Mouse (Mus musculus) brain, embryonic 14.5 days (tissue): ENCODE data around the gene Zdhhc14. TPM values are rescaled to one million over a fixed set of nuclear protein-coding genes. Genes with fewer than 3 reads are reported as not detected.

Experiments used
- DNase-seq: peaks from one replicate; pipeline ENCODE4 v3.0.0-alpha.2; 2011; ENCODE audit warnings: low read depth
- CTCF ChIP-seq: fragments of 200-500 bp; IDR thresholded peaks from 2 replicates; pipeline ENCODE4 v1.5.1; 2012; ENCODE audit warnings: inconsistent platforms, mild to moderate bottlenecking, moderate library complexity, borderline replicate concordance; ENCODE audit not compliant: insufficient read depth, insufficient read length; ENCODE audit errors: extremely low read depth
- POLR2A ChIP-seq: fragments of 200-500 bp; IDR thresholded peaks from 2 replicates; pipeline ENCODE4 v1.6.1; 2012; ENCODE audit warnings: mild to moderate bottlenecking, inconsistent platforms, borderline replicate concordance; ENCODE audit not compliant: poor library complexity, insufficient read depth, insufficient read length, severe bottlenecking; ENCODE audit errors: extremely low read depth
- polyA plus RNA-seq: library from polyadenylated mRNA; depleted of rRNA; stranded (reverse); fragments of >200 nt; gene quantifications from 2 replicates; pipeline ENCODE4 v1.2.3, GENCODE M21; 2012

Zdhhc14 gene
- polyA plus RNA-seq, 1 experiment = 6.2 TPM

DNA sequence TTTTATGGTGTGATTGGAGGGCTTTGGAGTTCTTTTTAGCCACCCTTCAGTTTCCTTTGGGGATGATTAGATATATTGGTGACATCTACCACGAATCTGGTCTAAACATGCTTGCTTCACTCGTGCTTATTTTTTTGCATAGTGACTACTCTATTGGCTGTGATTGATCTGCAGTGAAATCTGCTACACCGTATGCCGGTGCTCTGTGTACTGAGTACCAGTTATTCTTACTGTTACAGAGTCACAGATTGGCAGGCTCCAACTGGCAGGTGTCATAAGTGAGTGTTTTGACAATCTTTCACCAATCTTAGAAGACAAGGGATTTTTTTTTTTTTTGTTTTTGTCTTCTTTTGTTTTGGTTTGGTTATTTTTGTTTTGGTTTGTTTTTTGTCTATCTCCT, 163.2 kb downstream of the Zdhhc14 start:
- TF ChIP-seq POLR2A (no peak), CTCF (no peak)
- peak; percentile 37 for DNase-seq

GRCm38 (mm10) chr17:5660317-5661080, 168.1 kb downstream of the Zdhhc14 start:
- peak; percentile 89 for DNase-seq
- TF ChIP-seq CTCF (no peak), POLR2A (no peak)

DNA sequence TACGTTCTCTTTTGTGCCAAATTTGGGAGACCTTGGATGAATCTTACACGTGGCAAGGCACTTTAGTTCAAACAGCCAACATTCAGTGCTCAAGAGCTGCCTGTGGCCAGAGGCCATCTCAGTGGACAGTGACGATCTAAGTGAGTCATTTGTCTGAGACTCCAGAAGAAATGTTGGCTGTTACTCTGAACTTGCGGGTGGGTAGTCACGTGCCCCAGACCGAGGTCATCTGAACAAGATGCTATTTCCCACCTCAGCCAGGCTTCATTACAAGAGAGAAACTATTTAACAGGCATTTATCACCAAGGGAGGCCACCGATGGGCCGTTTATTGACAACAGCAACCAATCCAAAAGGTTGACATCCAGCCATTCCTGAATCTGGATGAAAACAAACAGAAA, 174.3 kb downstream of the Zdhhc14 start:
- no peak for DNase-seq

GRCm38 (mm10) chr17:5668456-5668855, 176.1 kb downstream of the Zdhhc14 start:
- TF ChIP-seq POLR2A (no peak), CTCF (no peak)
- DNase-seq = no peak

More for the DNA sequence above, 174.3 kb downstream of the Zdhhc14 start:
- TF ChIP-seq POLR2A (no peak), CTCF (no peak)

- DNase-seq = peak; percentile 16
These were observed 176.6 kb downstream of the Zdhhc14 start for GRCm38 (mm10) chr17:5668981-5669380.

DNA sequence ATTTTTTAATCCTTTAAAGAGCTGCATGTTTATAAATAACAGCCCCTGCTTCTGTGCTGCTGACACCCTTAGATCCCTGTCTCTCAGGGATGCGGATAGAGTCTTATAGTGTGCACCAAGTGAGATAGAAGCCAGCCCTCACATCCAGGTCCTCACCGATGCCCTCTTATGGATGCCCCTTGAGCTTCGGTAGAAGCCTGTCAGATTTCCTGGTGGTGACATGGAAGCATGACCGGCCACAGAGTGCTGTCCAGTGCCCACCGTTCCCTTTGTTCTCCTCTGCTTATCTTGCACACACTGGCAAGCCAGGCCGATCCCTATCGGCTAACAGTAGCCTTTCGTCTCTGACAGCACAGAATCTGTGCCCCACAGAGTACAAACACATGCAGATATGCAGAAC, 183.6 kb downstream of the Zdhhc14 start:
- DNase-seq = no peak
- TF ChIP-seq POLR2A = no peak
- TF ChIP-seq CTCF = no peak

More at GRCm38 (mm10) chr17:5668981-5669380, 176.6 kb downstream of the Zdhhc14 start:
- no peak for TF ChIP-seq CTCF
- no peak for TF ChIP-seq POLR2A

- TF ChIP-seq POLR2A = no peak
- DNase-seq = peak; percentile 26
These were observed 187.0 kb downstream of the Zdhhc14 start for GRCm38 (mm10) chr17:5679315-5679714.

- no peak for TF ChIP-seq POLR2A
- TF ChIP-seq CTCF = no peak
- no peak for DNase-seq
These were observed 193.0 kb downstream of the Zdhhc14 start for GRCm38 (mm10) chr17:5685324-5685723.

- DNase-seq = no peak
- TF ChIP-seq POLR2A = no peak
- no peak for TF ChIP-seq CTCF
These were observed 195.5 kb downstream of the Zdhhc14 start for GRCm38 (mm10) chr17:5687810-5688209.

- no peak for DNase-seq
- TF ChIP-seq POLR2A = no peak
- TF ChIP-seq CTCF = no peak
These were observed 195.9 kb downstream of the Zdhhc14 start for GRCm38 (mm10) chr17:5688222-5688621.

GRCm38 (mm10) chr17:5688669-5689068, 196.3 kb downstream of the Zdhhc14 start:
- DNase-seq = no peak
- TF ChIP-seq CTCF (no peak), POLR2A (no peak)
